Mouse (Mus musculus): ENCODE results near the gene Noxo1.

DNA sequence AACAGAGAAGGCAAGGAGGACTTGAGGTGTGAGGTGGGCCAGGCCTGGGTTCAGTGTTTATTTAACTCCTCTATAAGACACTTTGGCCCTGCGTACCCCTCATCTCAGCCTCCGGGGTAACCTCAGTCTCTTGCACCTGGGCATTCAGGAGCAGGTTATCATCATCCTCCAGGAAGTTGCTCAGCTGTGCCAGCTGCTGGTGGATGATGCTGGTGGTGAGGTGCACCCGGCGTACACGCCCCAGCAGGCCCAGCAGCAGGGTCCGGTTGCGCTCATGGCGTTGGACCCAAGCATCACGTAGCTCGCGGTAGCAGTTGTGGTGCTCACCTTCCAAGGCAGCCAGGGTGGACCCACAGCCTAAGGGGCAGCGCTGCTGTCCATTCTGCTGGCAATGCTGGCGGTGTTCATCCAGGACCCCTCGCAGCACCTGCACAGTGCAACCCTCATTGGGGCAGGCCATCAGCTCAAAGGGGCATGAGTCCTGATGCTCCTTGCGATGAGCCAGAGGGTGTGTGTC is 20.2 kb downstream of the Noxo1 start:
- TF ChIP-seq GATA1 (IDR thresholded peaks at IDR 0.05; ENCODE audit: low read length) (no peak), TAL1 (IDR thresholded peaks at IDR 0.05; ENCODE audit: low read length) (no peak)

Data from erythroblast, embryonic 14.5 days (primary cell).